Mouse (Mus musculus): Measurements from ENCODE around the gene Serpinb6b. TPM values are rescaled to one million over a fixed set of nuclear protein-coding genes. Genes with fewer than 3 reads are reported as not detected.

Serpinb6b gene
- total RNA-seq, 2 experiments from 2014 or later: 32.7 to 37.4 TPM

DNA sequence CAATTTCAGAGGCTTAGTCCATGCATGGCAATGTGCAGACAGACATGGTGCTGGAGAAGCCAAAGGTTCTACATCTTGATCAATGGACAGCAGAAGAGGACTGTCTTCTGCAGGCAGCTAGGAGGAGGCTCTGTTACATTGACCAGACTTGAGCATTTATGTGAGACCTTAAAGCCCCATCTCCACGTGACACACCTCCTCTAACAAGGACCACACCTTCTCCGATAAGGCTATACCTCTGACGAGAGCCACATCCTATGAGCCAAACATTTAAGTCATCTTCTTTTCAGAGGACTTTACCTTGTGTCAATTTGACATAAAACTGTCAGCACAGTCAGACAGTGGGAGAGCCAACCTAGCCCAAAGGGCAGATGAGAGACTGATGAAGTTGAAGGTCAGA, 5.8 kb downstream of the Serpinb6b start:
- no peak for DNase-seq (ENCODE audit: low spot score)
- intact Hi-C loops (cut with DNase I): no loop called here

DNA sequence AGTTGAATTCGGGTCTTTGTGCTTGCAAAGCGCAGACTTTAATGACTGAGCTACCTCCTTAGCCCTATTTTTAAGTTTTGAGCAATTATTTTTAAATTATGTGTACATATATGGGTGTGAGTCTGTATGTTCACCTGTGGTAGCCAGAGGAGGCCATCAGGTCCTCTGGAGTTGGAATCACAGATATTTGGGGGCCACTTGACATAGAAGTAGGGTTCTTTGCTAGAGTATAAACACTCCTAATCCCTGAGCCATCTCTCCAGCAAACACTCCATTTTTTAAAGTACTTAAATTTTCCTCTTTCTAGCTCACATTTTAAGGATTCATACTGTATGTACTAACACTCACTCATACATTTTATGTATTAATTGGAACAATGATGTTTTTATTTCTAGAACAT, 9.3 kb downstream of the Serpinb6b start:
- intact Hi-C loops (cut with DNase I): no loop called here
- no peak for DNase-seq (ENCODE audit: low spot score)

DNA sequence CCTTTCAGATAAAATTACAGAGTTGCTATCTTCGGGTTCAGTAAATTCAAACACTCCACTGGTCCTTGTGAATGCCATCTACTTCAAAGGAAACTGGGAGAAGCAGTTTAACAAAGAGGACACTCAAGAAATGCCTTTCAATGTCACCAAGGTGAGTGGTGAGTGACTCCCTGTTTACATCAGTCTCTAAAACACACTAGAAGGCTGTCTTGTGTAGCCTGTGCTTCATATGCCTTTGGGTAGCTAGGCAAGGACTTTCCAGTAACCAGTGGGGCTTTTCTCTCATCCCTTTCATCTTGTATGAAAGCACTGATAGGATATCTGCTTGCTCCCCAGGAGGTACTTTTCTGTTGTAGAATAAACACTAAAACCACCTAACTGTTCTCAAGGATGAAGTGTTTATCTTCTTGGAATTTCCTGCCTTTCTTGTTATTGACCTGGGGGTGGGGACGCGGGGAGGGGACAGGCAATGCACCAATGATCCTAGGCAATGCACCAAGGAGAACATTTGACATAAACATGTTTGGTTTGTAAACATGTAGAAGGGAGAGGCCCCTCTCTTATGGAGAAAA, 10.0 kb downstream of the Serpinb6b start:
- no peak for DNase-seq (ENCODE audit: low spot score)
- intact Hi-C loops (cut with DNase I): no loop called here

DNA sequence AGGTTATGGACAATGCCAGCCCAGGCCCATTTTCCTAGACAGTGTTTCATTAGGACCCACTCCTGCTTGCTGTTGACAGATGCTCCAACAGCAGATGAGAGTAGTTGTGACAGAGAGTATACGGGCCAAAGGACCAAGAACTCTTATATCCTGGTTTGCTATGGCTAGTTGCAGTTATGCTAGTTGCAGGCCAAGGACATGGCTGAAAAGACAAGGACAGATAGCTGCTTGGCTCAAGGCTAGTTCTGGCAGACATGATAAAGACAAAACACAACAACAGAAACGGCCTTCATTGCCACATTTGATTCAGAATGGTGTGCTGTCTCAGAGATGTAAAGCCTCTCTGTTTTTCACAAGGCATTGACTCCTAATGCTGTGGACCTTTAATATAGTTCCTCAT, 10.7 kb downstream of the Serpinb6b start:
- no peak for DNase-seq (ENCODE audit: low spot score)
- intact Hi-C loops (cut with DNase I): no loop called here

DNA sequence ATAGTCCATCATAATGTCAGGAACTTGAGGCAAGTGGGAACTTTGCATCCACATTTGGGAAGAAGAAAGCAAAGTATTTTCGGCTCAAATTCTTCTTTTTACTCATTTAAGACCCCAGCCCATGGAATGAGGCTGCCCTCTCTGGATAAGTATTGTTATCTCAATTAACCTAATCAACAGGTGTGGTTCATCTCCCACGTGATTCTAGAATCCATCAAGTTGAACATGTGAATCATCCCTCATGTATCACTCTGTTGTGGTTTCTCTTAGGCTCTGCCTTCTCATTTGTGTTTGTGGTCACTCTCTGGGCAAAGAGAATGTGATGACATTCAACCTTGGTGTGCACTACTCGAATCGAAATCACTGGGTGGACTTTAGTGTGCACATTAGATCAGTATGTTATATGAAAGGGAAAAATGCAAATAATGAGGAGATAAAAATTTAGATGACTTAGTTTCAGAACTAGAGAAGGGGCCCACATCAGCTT, 17.6 kb downstream of the Serpinb6b start:
- DNase-seq (ENCODE audit: low spot score): no peak
- intact Hi-C loops (cut with DNase I): no loop called here

DNA sequence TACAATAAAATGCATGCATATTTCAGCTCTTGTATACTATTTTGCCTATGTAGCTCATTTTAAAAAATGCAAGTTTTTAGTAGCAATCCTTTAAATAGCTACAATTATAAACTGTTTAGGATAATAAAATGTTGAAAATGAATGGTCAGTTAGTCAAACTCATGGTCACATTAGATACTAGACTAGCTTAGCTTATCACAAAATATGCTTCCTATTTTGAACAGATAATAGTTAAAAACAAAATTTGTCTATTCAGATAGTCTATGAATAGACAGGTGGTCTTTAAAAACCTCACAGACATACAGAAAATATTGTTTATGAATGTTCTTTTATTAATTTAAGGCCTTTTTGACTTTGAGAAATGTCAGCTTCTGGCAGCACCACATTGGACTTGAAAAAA, 21.2 kb downstream of the Serpinb6b start:
- intact Hi-C loops (cut with DNase I): no loop called here

DNA sequence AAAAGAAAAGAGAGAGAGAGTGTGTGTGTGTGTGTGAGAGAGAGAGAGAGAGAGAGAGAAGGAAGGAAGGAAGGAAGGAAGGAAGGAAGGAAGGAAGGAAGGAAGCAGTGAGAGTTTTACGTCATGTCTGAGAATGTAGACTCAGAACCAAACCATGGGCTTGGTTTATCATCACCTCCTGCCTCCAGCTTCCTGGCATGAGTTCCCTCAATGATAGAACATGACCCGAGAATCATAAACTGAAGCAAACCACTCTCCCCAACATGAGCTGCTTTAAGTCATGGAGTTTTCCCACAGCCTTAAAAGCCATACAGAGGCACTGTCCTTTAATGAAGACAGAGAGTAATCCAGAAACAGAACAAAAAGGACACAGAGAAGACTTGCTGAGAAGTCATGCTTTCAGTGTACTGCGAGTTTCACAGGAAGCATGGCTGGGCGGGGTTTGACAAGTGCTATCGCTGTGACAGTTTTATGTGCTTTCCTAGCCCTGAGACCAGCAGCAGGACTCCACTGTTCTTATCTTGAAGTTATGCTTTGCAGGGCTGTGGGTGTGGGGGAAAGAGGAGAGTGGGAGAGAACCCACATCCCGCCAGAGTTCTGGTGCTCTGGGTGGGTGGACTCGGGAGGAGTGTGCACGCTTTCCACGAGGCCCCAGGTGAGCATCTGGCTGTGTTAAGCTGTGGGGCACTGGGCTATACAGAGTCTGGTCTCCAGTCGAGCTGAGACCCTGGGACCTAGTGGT, 28.3 kb downstream of the Serpinb6b start:
- no peak for DNase-seq (ENCODE audit: low spot score)
- intact Hi-C loops (cut with DNase I): no loop called here

More for the DNA sequence above, 21.2 kb downstream of the Serpinb6b start:
- no peak for DNase-seq (ENCODE audit: low spot score)

DNA sequence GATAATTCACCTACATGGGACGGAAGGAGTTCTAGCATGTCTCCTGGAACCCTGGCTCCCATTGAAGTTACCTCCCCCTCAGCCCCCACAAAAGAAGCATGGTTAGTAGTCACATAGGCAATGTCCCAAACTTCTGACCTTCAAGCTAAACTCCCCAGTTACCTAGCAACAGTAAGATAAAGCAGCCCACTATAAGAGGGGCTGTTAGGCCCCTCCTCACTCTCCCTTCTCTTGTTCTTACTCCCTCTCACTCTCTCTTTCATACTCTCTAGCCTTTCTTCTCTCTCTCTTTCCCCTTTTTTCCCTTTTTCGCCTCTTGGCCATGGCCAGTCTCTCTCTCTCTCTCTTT, 28.9 kb downstream of the Serpinb6b start:
- intact Hi-C loops (cut with DNase I): no loop called here
- DNase-seq (ENCODE audit: low spot score): no peak

DNA sequence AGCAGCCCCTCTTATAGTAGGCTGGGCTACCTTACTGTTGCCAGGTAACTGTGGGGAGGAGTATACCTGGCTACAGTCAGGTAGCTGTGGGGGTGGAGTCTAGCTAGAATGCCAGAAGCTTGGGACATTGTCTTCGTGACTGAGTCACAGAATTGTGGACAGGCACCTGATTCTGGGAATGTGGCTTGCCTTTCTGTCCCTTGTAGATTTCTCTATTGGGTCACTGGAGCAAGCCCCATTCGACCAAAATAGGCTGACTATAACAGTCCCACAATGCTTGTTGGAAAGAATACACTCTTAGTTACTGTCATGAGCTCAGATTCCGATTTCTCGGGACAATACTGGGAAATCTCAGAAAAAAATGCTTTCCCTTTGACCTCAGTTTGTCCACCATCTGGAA, 30.0 kb downstream of the Serpinb6b start:
- no peak for DNase-seq (ENCODE audit: low spot score)
- intact Hi-C loops (cut with DNase I): no loop called here

DNA sequence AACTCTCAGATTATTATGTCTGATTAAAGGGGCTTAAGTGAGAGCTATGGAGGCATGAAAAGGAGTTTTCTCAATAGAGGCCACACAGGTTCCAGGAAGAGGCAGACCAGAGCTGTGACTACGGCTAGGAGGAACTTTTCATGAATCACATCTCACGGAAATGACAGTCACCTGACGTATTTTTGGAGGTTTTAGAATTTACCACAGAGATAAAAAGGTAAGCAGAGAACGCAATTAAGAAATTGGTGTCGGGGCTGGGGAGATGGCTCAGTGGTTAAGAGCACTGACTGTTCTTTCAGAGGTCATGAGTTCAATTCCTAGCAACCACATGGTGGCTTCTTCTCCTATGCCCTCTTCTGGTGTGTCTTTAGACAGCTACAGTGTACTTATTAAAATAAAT, 36.3 kb downstream of the Serpinb6b start:
- intact Hi-C loops (cut with DNase I): loop anchor here (5.0 kb wide), 1 partner anchor 34 kb away; the partner anchor contains the start of gene Serpinb6b
- DNase-seq (ENCODE audit: low spot score): no peak

DNA sequence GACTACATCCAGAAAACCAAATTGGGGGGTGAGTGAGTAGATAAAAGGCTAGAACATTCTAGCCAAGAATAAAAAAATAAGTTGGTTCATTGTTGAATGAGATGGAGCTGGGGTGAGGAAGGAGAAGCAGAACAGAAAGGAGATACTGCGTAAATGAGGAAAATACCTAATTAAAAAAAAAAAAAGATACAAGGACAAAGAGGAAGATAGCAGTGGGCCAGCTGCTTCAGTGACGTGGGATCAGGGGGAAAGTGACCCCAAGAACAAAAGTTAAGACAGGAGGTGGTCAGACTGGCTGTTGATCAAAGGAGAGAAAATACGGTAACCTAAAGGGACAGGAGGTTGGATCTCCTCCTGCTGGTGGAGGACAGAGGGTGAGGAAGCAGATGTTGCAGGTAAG, 37.9 kb downstream of the Serpinb6b start, which contains the start of gene Serpinb9:
Gene Serpinb9, plus strand, starts transcription at position 301 of the 400 bp plus-strand sequence.
- intact Hi-C loops (cut with DNase I): loop anchor here (5.0 kb wide), 1 partner anchor 36 kb away; the partner anchor contains the start of gene Serpinb6b
- DNase-seq (ENCODE audit: low spot score): no peak

DNA sequence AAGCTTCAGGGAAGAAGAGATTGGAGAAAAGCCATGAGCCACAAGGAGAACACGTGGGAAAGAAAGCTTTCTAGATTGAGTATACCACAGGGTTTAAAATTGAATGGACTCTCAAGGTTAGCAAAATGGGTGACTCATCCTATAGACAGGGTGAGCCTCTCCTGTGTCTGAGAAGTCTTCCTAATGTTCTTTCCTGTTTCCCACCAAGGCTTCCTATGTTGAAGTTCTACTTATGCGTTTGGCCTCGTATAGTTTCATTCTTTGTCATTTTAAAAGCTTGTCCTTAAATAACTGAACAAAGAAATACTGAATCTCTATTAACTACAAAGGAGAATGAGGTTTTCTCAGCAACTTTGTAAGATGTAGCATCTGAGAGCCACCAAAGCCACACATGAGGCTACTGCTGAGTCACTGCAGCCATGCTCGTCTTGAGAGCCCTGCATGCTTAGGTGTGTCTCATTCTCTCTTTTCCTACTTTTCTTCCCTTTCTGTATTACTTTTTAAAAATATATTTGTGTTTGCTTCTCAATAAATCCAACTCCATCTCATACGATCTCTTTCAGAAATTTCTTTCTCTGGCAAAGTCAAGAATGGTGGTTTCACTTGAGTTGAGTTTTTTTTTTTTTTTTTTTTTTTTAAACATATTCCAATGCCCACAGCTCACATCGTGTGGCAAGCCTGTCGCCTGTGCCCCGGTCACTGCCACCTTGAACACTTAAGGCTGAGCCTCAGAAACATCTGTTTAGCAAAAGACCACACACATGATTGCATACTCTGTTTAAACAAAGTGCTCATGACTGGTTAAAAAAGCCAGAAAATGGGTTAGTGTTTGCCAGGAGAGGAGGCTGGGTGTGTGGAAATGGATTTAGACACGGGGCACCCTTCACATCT, 38.8 kb downstream of the Serpinb6b start:
- intact Hi-C loops (cut with DNase I): loop anchor here (2.0 to 5.0 kb wide), 2 partner anchors 36 to 101 kb away; partner anchors contain the start of gene Serpinb6b
- no peak for DNase-seq (ENCODE audit: low spot score)

DNA sequence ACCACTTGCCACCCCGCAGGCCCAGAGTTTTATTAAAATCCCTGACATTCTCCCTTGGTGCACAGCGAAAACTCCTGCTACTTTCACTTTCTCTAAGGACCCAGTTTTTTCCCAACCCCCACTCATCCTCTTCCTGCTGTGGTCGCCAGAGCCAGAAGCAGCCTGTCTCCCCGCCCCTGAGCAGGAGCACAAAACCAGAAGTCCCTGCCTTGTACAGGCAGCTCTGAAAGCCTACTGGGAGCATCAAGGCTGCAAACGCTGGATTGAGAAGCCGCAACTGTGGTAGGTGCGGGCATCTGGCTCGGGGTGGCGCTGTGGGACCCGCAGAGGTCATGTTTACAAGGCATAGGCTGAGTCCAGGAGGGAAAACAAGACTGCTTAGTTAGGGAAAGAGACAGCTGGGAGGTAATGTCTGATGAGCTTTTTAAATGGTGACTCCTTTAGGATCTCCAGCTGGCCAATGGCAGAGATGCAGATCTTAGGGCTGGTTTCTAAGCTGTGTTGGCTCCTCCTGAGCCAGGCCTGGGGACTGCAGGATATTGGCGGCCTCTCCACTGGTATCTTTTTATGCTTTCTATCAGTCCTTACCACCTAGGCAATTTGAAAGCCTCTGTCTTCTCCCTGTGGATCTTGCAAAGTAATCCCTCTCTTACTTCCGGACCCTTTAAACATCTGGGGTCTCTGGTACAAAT, 39.6 kb downstream of the Serpinb6b start:
- intact Hi-C loops (cut with DNase I): loop anchor here (2.0 to 5.0 kb wide), 2 partner anchors 37 to 102 kb away; partner anchors contain the start of gene Serpinb6b
- DNase-seq (ENCODE audit: low spot score): peak; percentile 84

DNA sequence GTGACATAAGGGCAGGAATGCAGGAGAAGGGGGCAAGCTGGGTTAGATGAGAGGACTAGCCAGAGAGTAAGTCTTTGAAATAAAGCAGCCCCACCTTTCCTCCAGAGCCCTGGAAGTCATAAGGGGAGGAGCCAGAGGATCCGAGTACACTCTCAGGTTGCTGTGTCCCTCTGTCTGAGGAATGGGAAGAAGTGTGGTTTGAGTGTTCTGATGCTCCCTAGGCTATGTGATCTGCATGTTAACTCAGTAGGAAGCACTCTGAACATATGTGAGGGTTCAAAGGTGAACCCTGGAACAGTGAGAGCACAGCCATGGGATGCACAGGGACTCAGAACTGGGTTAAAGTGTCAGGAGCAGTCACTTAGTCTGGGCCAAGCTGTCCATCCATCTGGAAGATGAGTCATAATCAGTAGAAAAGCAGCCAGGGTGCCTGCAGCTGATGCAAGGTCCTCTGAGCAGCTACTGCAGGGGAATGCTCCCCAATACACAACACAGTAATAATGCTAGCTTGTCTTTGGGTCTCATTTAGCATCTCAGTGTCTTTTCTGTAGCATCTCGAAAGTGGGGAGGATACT, 40.6 kb downstream of the Serpinb6b start:
- intact Hi-C loops (cut with DNase I): loop anchor here (2.0 kb wide), 1 partner anchor 103 kb away; no protein-coding TSS in a partner anchor
- no peak for DNase-seq (ENCODE audit: low spot score)

DNA sequence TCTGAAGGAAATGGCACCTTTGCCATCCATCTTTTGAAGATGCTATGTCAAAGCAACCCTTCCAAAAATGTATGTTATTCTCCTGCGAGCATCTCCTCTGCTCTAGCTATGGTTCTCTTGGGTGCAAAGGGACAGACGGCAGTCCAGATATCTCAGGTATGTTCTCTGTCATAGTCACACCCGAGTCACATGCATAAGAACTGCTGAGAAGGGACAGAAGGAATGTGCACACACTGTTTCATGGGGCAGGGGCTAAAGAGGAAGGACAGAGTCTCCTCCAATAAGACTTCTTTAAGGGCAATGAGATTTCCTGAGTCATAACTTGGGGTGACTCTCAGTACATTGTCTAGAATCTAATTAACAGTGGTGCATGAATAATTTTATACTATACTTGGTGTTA, 41.5 kb downstream of the Serpinb6b start:
- intact Hi-C loops (cut with DNase I): no loop called here
- DNase-seq (ENCODE audit: low spot score): no peak

DNA sequence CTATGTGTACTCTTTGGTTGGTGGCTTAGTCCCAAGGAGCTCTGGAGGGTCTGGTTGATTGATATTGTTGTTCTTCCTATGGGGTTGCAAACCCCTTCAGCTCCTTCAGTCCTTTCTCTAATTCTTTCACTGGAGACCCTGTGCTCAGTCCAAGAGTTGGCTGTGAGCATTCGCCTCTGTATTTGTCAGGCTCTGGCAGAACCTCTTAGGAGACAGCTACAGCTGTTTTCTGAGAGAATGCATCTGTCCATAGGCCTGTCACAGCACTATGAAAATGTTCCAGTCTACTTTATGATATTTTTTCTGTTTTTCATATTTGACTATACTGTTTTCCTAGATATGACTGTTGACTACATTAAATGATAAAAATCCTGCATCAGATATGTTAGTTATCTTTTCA, 47.4 kb downstream of the Serpinb6b start:
- no peak for DNase-seq (ENCODE audit: low spot score)
- intact Hi-C loops (cut with DNase I): loop anchor here (5.0 kb wide), 1 partner anchor 60 kb away; no protein-coding TSS in a partner anchor

DNA sequence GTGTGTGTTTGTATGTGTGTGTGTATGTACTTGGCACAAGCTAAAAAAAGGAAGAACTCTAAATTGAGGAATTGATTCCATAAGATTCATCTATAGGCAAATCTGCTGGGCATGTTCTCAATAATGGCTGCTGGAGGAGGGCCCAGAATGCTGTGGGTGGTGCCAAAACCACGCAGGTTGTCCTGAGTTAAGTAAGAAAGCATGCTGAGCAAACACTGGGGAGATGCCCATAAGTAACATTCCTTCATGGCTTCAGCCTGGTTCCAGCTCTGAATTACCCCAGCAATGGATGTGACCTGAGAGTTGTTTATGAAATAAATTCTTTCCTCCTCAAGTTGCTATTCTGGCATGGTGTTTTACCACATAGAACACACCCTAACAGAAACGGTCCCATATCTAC, 48.3 kb downstream of the Serpinb6b start:
- DNase-seq (ENCODE audit: low spot score): no peak
- intact Hi-C loops (cut with DNase I): loop anchor here (5.0 kb wide), 1 partner anchor 59 kb away; no protein-coding TSS in a partner anchor

DNA sequence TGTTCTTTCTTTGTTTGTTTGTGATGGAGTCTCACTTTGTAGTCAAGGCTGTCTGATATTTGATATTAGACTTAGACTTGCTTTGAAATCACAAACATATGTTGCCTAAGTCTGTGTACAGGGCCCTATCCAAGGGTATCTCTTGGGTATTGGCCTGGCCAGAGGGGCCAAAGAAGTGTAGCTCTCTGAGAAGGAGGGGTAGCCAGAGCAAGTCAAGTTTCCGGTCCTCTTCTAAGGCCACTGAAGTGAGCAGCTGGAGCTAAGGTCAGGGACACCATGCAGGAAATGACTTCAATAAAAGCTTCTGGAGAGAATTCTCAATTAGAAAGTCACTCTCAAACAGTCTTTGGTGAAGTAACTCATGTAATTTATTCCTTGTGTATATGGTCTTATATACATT, 57.4 kb downstream of the Serpinb6b start:
- intact Hi-C loops (cut with DNase I): no loop called here
- DNase-seq (ENCODE audit: low spot score): no peak

DNA sequence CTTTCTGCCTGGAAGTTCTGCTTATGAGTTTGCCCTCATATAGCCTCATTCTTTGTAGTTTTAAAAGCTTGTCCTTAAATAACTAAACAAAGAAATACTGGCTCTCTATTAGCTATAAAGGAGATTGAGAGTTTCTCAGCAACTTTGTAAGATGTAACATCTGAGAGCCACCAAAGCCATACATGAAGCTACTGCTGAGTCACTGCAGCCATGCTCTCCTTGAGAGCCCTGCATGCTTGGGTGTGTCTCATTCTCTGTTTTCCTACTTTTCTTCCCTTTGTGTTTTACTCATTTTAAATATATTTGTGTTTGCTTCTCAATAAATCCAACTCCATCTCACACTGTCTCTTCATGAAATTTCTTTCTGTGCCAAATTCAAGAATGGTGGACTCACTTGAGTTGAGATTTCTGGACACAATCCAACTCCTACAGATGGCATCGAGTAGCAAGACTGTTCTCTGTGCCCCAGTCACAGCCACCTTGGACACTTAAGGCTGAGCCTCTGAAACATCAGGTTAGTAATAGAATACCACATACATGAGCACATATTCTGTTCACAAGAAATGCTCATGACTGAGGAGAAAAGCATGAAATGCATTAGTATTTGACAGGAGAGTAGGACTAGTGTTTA, 61.5 kb downstream of the Serpinb6b start:
- no peak for DNase-seq (ENCODE audit: low spot score)
- intact Hi-C loops (cut with DNase I): no loop called here
